Mouse (Mus musculus): ENCODE data around the gene Ifit1bl2.

The Ifit1bl2 gene

DNA sequence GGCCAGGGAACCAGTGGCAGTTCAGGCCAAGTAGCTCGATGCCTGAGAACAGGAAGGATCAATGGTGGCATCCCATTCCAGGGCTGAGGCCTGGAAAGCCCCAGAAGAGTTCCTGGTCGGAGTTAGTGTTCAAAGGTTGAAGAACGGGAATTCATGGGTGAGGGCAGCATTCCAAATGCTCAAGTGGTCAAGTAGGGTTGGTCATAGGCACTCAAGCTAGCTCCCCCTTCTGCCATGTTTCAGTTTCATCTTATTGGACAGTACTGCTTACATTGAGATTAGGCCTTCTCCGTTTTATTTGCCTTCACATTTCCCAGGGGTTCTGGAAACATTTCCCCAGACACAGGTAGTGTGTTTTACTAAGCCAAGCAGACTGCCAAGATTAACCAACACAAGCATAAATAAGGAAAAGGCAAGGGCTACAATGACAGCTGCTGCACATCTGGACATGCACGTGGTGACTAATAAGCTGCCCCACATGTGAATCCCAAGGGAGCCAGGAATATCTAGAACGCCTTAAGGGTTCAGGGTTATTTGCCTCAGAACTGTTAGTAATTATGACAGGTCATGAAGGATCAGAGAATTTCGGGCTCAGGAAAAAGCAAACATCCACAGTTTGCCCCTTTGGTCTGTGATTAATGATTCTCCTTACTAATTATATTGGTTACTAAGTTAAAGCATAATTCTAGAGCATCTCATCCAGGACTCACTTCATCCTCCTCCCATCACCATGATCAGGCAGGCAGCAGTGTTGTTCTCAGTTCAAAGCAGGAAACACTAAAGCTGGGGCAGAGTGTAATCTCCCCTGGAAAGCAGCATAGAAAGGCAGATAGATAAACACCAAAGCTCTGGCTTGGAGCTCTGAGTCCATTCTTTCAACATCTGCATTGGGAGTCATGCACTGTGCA, 71.3 kb downstream of the Ifit1bl2 start:
- in situ Hi-C loops (cut with MboI, MseI) = loop anchor here in 1 of 2 experiments (10.0 kb wide), 1 partner anchor 64 kb away; no protein-coding TSS in a partner anchor
